Mouse (Mus musculus) kidney, embryonic 16.5 days (tissue): ENCODE results near the gene Abca8b. TPM values are rescaled to one million over a fixed set of nuclear protein-coding genes. Genes with fewer than 3 reads are reported as not detected.
"Not testable (repeated sequence)": the region's sequence is repeated elsewhere in the genome, so short reads cannot be mapped to it uniquely, and the experiment has no call there.

ENCODE experiments used
- ATAC-seq: fragments of 200-750 bp; cut with Nextera tagmentation; 2 replicates; pipeline ENCODE4 v1.8.0; 2017; ENCODE audit warnings: moderate TSS enrichment; ENCODE audit not compliant: low FRiP score, low TSS enrichment
- H3K27ac ChIP-seq: fragments of 300-500 bp; sonication (generic); 2 replicates; pipeline ENCODE4 v1.5.1; 2014; ENCODE audit warnings: low read length
- H3K27me3 ChIP-seq: fragments of 300-500 bp; sonication (generic); 2 replicates; pipeline ENCODE4 v1.6.1; 2014; ENCODE audit warnings: low read length, control low read depth, mixed read lengths; ENCODE audit not compliant: insufficient read depth
- H3K36me3 ChIP-seq: fragments of 300-500 bp; sonication (generic); 2 replicates; pipeline ENCODE4 v1.6.1; 2014; ENCODE audit warnings: low read length, control low read depth, mixed read lengths; ENCODE audit not compliant: insufficient read depth
- H3K4me1 ChIP-seq: fragments of 300-500 bp; sonication (generic); 2 replicates; pipeline ENCODE4 v1.6.1; 2014; ENCODE audit warnings: low read length, control low read depth, mixed read lengths; ENCODE audit not compliant: insufficient read depth
- H3K4me2 ChIP-seq: fragments of 300-500 bp; sonication (generic); replicated peaks from 2 replicates; pipeline ENCODE4 v1.6.1; 2014; ENCODE audit warnings: low read depth, low read length
- H3K4me3 ChIP-seq: fragments of 300-500 bp; sonication (generic); 2 replicates; pipeline ENCODE4 v1.5.1; 2014; ENCODE audit warnings: mild to moderate bottlenecking, low read length
- H3K9ac ChIP-seq: fragments of 300-500 bp; sonication (generic); replicated peaks from 2 replicates; pipeline ENCODE4 v1.6.1; 2014; ENCODE audit warnings: low read length
- H3K9me3 ChIP-seq: fragments of 300-500 bp; sonication (generic); 2 replicates; pipeline ENCODE4 v1.6.1; 2016; ENCODE audit warnings: low read length, control low read depth
- WGBS: fragments of 180-500 bp; shearing (Covaris S2); extraction: QIAGEN DNeasy Blood & Tissue Kit; methylation state at CpG from one replicate; pipeline ENCODE4 v1.1.7; 2014; 5-methylcytosine and 5-hydroxymethylcytosine counted together
- polyA plus RNA-seq: library from polyadenylated mRNA; unstranded; fragments of >200 nt; fragmentation: Nextera tagmentation; extraction: Ambion mirVana; gene quantifications from 2 replicates; pipeline ENCODE4 v1.2.1, GENCODE M21; 2015

Gene Abca8b
- polyA plus RNA-seq, 1 experiment from 2014 or later: 0.52 TPM

- Histone ChIP-seq H3K36me3 (no peaks in the 10 kb centered on the region), H3K9ac (no peak overlapping the region), H3K27ac (no peak overlapping the region), H3K4me1 (no peaks in the 10 kb centered on the region), H3K9me3 (no peaks in the 10 kb centered on the region), H3K27me3 (no peaks in the 10 kb centered on the region), H3K4me3 (no peak overlapping the region), H3K4me2 (no peak overlapping the region)
- WGBS: 79% methylated on average over 3 of the region's 3 CpGs
- ATAC-seq: no peak
Measured at GRCm38 (mm10) chr11:109922236-109922635, 73.4 kb downstream of the Abca8b start.

- no peaks in the 10 kb centered on the region for H3K4me1 ChIP-seq
- no peaks in the 10 kb centered on the region for H3K9me3 ChIP-seq
- no peak overlapping the region for H3K4me2 ChIP-seq
- ATAC-seq: no peak
- 56% methylated on average over 2 of the region's 2 CpGs for WGBS
- H3K36me3 ChIP-seq: no peaks in the 10 kb centered on the region
- H3K4me3 ChIP-seq: no peak overlapping the region
- H3K27me3 ChIP-seq: no peaks in the 10 kb centered on the region
- H3K27ac ChIP-seq: no peak overlapping the region
- H3K9ac ChIP-seq: no peak overlapping the region
Measured at GRCm38 (mm10) chr11:109919480-109919879, 76.2 kb downstream of the Abca8b start.

- H3K36me3 ChIP-seq: no peaks in the 10 kb centered on the region
- no peaks in the 10 kb centered on the region for H3K4me1 ChIP-seq
- H3K27ac ChIP-seq: no peak overlapping the region
- H3K9ac ChIP-seq: no peak overlapping the region
- 77% methylated on average over 10 of the region's 10 CpGs for WGBS
- H3K9me3 ChIP-seq: no peaks in the 10 kb centered on the region
- no peaks in the 10 kb centered on the region for H3K27me3 ChIP-seq
- no peak overlapping the region for H3K4me3 ChIP-seq
- ATAC-seq: no peak
- no peak overlapping the region for H3K4me2 ChIP-seq
Measured at GRCm38 (mm10) chr11:109916654-109917053, 79.0 kb downstream of the Abca8b start.

- H3K4me3 ChIP-seq, H3K27me3 ChIP-seq, ATAC-seq, H3K9ac ChIP-seq, H3K9me3 ChIP-seq, H3K4me2 ChIP-seq, H3K27ac ChIP-seq, H3K4me1 ChIP-seq, H3K36me3 ChIP-seq: not testable (repeated sequence)
- 88% methylated on average over 8 of the region's 8 CpGs for WGBS
Measured at GRCm38 (mm10) chr11:109913156-109913555, 82.5 kb downstream of the Abca8b start.

GRCm38 (mm10) chr11:109912118-109912517, 83.5 kb downstream of the Abca8b start:
- H3K27ac ChIP-seq, H3K9me3 ChIP-seq, H3K4me2 ChIP-seq, H3K9ac ChIP-seq, H3K4me1 ChIP-seq, H3K27me3 ChIP-seq, H3K36me3 ChIP-seq, ATAC-seq, H3K4me3 ChIP-seq: not testable (repeated sequence)
- 65% methylated on average over 1 of the region's 1 CpGs for WGBS

- Histone ChIP-seq H3K27ac (no peak overlapping the region), H3K27me3 (no peaks in the 10 kb centered on the region), H3K9ac (no peak overlapping the region), H3K9me3 (no peaks in the 10 kb centered on the region), H3K4me3 (no peak overlapping the region), H3K36me3 (no peaks in the 10 kb centered on the region), H3K4me1 (no peaks in the 10 kb centered on the region), H3K4me2 (no peak overlapping the region)
- no peak for ATAC-seq
- 50% methylated on average over 2 of the region's 2 CpGs for WGBS
Measured at GRCm38 (mm10) chr11:109909801-109910200, 85.8 kb downstream of the Abca8b start.

- H3K36me3 ChIP-seq: no peaks in the 10 kb centered on the region
- H3K27me3 ChIP-seq: no peaks in the 10 kb centered on the region
- H3K9me3 ChIP-seq: no peaks in the 10 kb centered on the region
- ATAC-seq: no peak
- H3K9ac ChIP-seq: no peak overlapping the region
- no peak overlapping the region for H3K4me2 ChIP-seq
- no peak overlapping the region for H3K4me3 ChIP-seq
- 81% methylated on average over 10 of the region's 10 CpGs for WGBS
- H3K27ac ChIP-seq: no peak overlapping the region
- no peaks in the 10 kb centered on the region for H3K4me1 ChIP-seq
Measured at GRCm38 (mm10) chr11:109908207-109909031, 87.2 kb downstream of the Abca8b start.

GRCm38 (mm10) chr11:109907508-109907907, 88.1 kb downstream of the Abca8b start:
- no peaks in the 10 kb centered on the region; the same call in 1 of the 2 replicates for H3K4me1 ChIP-seq
- H3K4me3 ChIP-seq: no peak overlapping the region
- H3K9me3 ChIP-seq: no peaks in the 10 kb centered on the region
- no peak overlapping the region for H3K27ac ChIP-seq
- no peaks in the 10 kb centered on the region for H3K36me3 ChIP-seq
- H3K4me2 ChIP-seq: no peak overlapping the region
- no peaks in the 10 kb centered on the region for H3K27me3 ChIP-seq
- WGBS: 88% methylated on average over 2 of the region's 2 CpGs
- ATAC-seq: no peak
- no peak overlapping the region for H3K9ac ChIP-seq

GRCm38 (mm10) chr11:109902616-109903598, 92.7 kb downstream of the Abca8b start:
- H3K9me3 ChIP-seq: no peaks in the 10 kb centered on the region
- H3K27me3 ChIP-seq: no peaks in the 10 kb centered on the region
- H3K9ac ChIP-seq: no peak overlapping the region
- no peaks in the 10 kb centered on the region for H3K36me3 ChIP-seq
- ATAC-seq: no peak
- 51% methylated on average over 6 of the region's 6 CpGs for WGBS
- no peak overlapping the region for H3K4me2 ChIP-seq
- H3K4me3 ChIP-seq: no peak overlapping the region
- H3K4me1 ChIP-seq: no peaks in the 10 kb centered on the region; the same call in 1 of the 2 replicates
- no peak overlapping the region for H3K27ac ChIP-seq
